Mouse (Mus musculus) spleen, postnatal 10 days (tissue): ENCODE data around the gene Flnc.

Experiments used
- DNase-seq, 2 experiments: peaks; one replicate each; pipeline ENCODE4 v3.0.0; 2021 to 2022; ENCODE audit warnings: low spot score in 2 of 2

Flnc gene

DNA sequence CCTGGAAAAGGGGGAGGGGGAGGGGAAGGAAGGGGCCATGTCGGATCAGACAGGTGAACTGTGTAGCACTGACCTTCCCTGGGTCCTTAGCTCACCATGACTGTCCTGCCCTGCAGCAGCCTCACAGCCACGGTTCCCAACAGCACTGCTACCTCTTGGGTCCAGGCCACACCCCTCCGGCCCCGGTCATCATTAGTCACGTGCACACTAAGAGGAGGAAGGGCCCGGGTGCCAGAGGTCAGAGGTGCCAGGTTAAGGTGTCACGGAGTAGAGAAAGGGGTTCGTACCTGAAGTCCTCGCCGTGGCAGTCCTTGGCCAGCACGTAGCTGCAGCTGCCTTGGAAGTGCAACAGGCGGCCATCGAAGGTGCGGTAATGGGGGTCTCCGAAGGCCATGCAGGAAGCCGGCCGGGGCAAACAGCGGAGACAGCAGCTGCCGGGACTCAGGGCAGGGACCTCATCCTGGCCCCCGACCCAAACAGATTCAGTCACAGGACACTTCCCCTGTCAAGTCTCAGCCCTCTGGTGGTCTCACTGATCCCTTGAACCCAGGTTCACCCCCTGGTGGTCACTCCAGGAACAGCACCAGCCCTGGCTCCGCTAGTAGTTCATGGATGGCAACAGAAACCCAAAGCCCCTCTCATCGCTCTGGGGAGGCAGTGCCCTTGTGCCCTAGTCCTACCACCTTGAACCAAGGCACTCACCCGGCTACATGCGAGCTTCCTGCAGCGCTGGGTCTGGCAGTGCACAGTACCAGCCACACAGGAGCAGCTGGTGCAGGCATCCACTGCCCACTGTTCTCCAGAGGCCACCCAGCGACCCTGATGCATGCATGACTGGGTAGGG lies 51.9 kb downstream of the Flnc start:
- peak; percentile 67 to 83 for DNase-seq

DNA sequence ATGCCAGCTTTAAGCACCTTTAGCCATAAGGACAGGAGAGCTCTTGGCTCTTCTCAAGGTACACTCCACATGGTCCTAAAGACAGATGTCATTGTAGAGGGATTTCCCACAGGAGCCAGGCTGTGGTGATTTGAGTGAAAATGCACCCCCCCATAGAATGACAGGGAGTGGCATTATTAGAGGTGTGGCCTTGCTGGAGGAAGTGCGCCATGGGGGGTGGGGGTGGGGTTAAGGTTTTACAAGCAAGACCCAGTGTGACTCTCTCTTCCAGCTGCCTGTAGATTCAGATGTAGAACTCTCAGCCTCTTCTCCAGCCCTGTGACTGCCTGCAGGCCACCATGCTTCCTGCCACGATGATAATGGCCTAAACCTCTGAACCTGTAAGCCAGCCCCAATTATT lies 52.9 kb downstream of the Flnc start:
- DNase-seq = no peak

- no peak for DNase-seq
Observed at GRCm38 (mm10) chr6:29494101-29494500, 61.0 kb downstream of the Flnc start.

GRCm38 (mm10) chr6:29496270-29496669 lies 63.2 kb downstream of the Flnc start:
- DNase-seq = no peak

DNA sequence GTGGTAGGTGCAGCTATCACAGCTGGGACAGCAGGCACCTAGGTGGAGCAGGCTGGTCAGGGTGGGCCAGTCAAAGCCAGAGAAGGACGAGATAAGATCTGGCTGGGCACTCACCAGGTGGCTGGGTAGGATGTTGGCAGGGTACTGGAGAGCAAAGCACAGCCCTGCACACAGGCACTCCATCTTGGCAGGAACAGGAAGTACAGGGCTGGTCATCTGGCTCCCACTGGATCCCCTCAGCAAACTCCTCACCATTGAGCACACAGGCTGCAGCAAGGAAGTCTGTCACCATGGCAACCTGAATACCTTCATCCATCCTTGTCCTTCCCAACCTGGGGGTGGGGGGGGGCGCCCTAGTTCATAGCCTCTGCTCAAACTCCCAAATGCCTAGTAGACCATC lies 64.7 kb downstream of the Flnc start:
- no peak for DNase-seq

DNA sequence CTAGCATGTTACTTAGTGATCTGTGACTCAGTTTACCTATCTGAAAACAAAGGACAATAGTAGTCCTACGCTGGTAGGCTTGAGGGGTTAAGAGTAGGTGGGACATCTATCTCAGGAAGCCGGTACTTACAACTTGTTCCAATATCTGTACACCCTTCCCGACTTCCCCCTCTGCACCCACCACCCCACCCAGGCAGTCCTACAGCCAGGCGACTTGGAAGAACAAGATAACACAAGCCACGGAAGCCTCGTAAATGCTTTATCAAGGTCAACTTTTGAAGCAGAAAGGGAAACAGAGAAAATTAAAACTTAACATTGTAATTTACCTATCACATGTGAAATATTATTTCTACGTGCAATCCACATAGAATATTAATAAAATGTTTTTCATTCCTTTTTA lies 67.1 kb downstream of the Flnc start:
- DNase-seq = no peak

DNA sequence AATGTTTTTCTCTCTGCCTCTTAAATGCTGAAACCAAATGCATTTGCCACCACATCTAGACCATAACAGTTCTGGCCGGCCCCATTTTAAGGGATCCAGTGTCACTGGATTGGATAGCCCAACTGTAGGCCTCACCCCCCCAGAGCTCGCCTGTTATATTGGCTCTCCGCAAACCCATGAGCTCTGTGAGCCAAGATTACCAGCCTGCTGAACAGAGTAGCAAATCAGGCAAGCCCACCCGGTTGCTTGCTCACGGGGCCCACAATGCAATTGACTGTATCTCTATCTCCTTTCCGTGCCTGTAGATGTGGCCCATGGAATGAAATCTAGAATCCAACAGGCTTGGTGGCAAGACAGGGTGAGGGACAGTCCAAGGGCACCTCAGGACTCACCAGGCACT lies 67.8 kb downstream of the Flnc start:
- no peak for DNase-seq

- DNase-seq = no peak
Observed at GRCm38 (mm10) chr6:29501599-29501998, 68.5 kb downstream of the Flnc start.

GRCm38 (mm10) chr6:29505493-29505892 lies 72.4 kb downstream of the Flnc start:
- DNase-seq = peak in 1 of 2 experiments; percentile 41

DNA sequence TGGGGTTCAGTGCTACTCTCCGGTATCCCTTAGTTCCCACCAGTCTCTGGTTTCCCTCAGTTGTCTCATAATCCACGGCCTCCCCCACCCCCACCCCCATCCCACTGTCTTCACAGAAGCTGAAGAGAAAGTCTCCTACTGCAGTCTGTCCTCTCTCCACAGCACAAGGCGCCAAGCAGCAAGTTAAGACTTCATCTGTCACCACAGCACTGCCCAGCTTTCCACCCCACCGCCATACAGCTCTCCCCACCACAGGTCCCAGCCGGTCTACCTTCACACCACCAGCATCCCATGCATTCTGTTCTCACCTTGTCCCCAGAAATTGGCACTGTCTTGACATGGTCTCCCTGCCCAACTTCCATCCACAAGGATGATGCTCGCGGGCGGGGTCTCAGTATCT lies 73.8 kb downstream of the Flnc start:
- DNase-seq = no peak

GRCm38 (mm10) chr6:29507447-29508309 lies 74.6 kb downstream of the Flnc start, which contains the start of gene Kcp:
Kcp (minus strand) TSS chr6:29507952.
- no peak for DNase-seq

GRCm38 (mm10) chr6:29509086-29509485 lies 76.0 kb downstream of the Flnc start:
- no peak for DNase-seq
